Mouse (Mus musculus) cortical plate, adult 2 months (tissue): ENCODE results near the gene Lcmt1.

Experiments used
- CTCF ChIP-seq: fragments of 200-500 bp; IDR thresholded peaks from 2 replicates; pipeline ENCODE4 v1.5.1; 2011; ENCODE audit warnings: mild to moderate bottlenecking, control low read depth, low read length; ENCODE audit not compliant: insufficient read depth; ENCODE audit errors: extremely low read depth
- POLR2A ChIP-seq: fragments of 200-500 bp; IDR thresholded peaks from 2 replicates; pipeline ENCODE4 v1.6.1; 2011; ENCODE audit warnings: mild to moderate bottlenecking, low read length, control low read depth; ENCODE audit not compliant: insufficient read depth; ENCODE audit errors: extremely low read depth

DNA sequence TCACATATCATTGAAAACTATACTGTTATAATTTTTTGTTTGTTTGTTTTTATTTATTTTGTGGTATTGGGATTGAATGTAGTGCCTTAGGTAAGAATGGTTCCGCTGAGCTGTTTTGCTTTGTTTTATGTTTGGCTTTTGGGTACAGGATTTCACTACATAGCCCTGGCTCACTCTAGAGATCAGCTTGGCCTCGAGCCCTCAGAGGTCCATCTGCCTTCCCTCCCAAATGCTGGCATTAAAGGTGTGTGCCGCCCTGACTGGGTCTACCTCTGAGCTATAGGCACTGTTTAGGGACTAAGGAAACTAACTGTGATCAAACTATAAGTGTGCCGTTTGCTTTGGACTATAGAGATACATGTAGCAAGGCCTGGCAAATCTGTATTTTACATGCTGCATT lies 29.7 kb downstream of the Lcmt1 start:
- no peak for TF ChIP-seq CTCF
- no peak for TF ChIP-seq POLR2A
